Mouse (Mus musculus): ENCODE measurements around the gene Lrmda.

Lrmda gene

GRCm38 (mm10) chr14:22019252-22019948 is at the start of gene Lrmda:
Lrmda (plus strand) TSS chr14:22019712.
- DNase-seq (ENCODE audit: low read depth) = peak; percentile 86

GRCm38 (mm10) chr14:21981462-21981861 is 38.0 kb upstream of the Lrmda start:
- DNase-seq (ENCODE audit: low read depth) = no peak

- no peak for DNase-seq (ENCODE audit: low read depth)
Observed at GRCm38 (mm10) chr14:21982096-21982591, 37.4 kb upstream of the Lrmda start.

GRCm38 (mm10) chr14:21982592-21983310 is 36.8 kb upstream of the Lrmda start:
- no peak for DNase-seq (ENCODE audit: low read depth)

- DNase-seq (ENCODE audit: low read depth) = no peak
Observed at GRCm38 (mm10) chr14:21983311-21983949, 36.1 kb upstream of the Lrmda start.

GRCm38 (mm10) chr14:21983950-21984730 is 35.4 kb upstream of the Lrmda start:
- DNase-seq (ENCODE audit: low read depth) = no peak

- DNase-seq (ENCODE audit: low read depth) = no peak
Observed at GRCm38 (mm10) chr14:21984757-21985425, 34.6 kb upstream of the Lrmda start.

- no peak for DNase-seq (ENCODE audit: low read depth)
Observed at GRCm38 (mm10) chr14:21985426-21985931, 34.0 kb upstream of the Lrmda start.

- peak; percentile 84 for DNase-seq (ENCODE audit: low read depth)
Observed at GRCm38 (mm10) chr14:21985981-21986732, 33.4 kb upstream of the Lrmda start.

- DNase-seq (ENCODE audit: low read depth) = peak; percentile 56
Observed at GRCm38 (mm10) chr14:21986733-21987659, 32.5 kb upstream of the Lrmda start.

- DNase-seq (ENCODE audit: low read depth) = peak; percentile 97
Observed at GRCm38 (mm10) chr14:21987660-21988576, 31.6 kb upstream of the Lrmda start.

GRCm38 (mm10) chr14:21988577-21989290 is 30.8 kb upstream of the Lrmda start:
- no peak for DNase-seq (ENCODE audit: low read depth)

GRCm38 (mm10) chr14:21989291-21989913 is 30.1 kb upstream of the Lrmda start, which contains the start of gene Zfp503:
Zfp503 (minus strand) TSS chr14:21989601.
- DNase-seq (ENCODE audit: low read depth) = no peak

- no peak for DNase-seq (ENCODE audit: low read depth)
Observed at GRCm38 (mm10) chr14:21990321-21991021, 29.0 kb upstream of the Lrmda start.

- DNase-seq (ENCODE audit: low read depth) = no peak
Observed at GRCm38 (mm10) chr14:21991251-21991780, 28.2 kb upstream of the Lrmda start.

- DNase-seq (ENCODE audit: low read depth) = no peak
Observed at GRCm38 (mm10) chr14:21991856-21992255, 27.7 kb upstream of the Lrmda start.
